Mouse (Mus musculus): Measurements from ENCODE around the gene Trmt44. TPM values are rescaled to one million over a fixed set of nuclear protein-coding genes. Genes with fewer than 3 reads are reported as not detected.

Trmt44 gene
- polyA plus RNA-seq, 1 experiment from 2014 or later, result 2.2 TPM

- Histone ChIP-seq H3K36me3 (ENCODE audit: control insufficient read depth, insufficient read depth) (no peaks in the 10 kb centered on the region), H3K27ac (ENCODE audit: low read length) (no peak overlapping the region), H3K9ac (ENCODE audit: low read depth, low read length) (no peak overlapping the region), H3K4me1 (ENCODE audit: control insufficient read depth, low read depth, low read length) (no peaks in the 10 kb centered on the region), H3K9me3 (replicated peaks; ENCODE audit: control insufficient read depth, low read length) (no peaks in the 10 kb centered on the region), H3K4me2 (ENCODE audit: low read depth, low read length) (no peak overlapping the region), H3K27me3 (ENCODE audit: control insufficient read depth, insufficient read depth, low read depth, low read length) (no peaks in the 10 kb centered on the region), H3K4me3 (ENCODE audit: low read depth, low read length) (no peak overlapping the region)
- ATAC-seq (ENCODE audit: low read depth), result no peak
- whole genome bisulfite sequencing (ENCODE audit: insufficient replicate concordance), result 51% methylated on average over 4 of the region's 4 CpGs
Observed at GRCm38 (mm10) chr5:35539576-35539975, 35.3 kb downstream of the Trmt44 start.

GRCm38 (mm10) chr5:35538022-35538421, 36.8 kb downstream of the Trmt44 start:
- Histone ChIP-seq H3K4me2 (ENCODE audit: low read depth, low read length) (no peak overlapping the region), H3K4me1 (ENCODE audit: control insufficient read depth, low read depth, low read length) (no peaks in the 10 kb centered on the region), H3K27ac (ENCODE audit: low read length) (no peak overlapping the region), H3K27me3 (ENCODE audit: control insufficient read depth, insufficient read depth, low read depth, low read length) (no peaks in the 10 kb centered on the region), H3K4me3 (ENCODE audit: low read depth, low read length) (no peak overlapping the region), H3K9ac (ENCODE audit: low read depth, low read length) (no peak overlapping the region), H3K9me3 (replicated peaks; ENCODE audit: control insufficient read depth, low read length) (no peaks in the 10 kb centered on the region), H3K36me3 (ENCODE audit: control insufficient read depth, insufficient read depth) (no peaks in the 10 kb centered on the region)
- 65% methylated on average over 3 of the region's 3 CpGs for WGBS (ENCODE audit: insufficient replicate concordance)
- ATAC-seq (ENCODE audit: low read depth), result no peak

DNA sequence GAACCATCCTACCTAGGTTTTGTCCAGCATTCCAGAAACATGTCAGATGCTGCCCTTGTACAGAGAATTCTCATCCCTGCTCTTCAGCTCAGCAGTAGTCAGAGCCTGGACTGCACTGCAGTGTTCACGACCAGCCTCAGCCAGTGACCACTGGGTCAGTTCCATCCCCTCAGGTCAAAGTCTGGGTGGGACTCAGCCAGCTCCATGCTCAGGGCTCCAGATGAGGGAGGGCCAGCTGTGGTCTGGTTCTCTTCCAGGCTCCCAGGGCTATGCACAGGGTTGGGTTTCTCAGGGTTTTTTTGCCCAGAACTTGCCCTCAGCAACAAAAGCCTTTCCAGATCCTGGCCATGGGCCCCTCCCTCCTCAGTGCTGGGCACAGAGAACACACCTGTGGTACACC, 37.4 kb downstream of the Trmt44 start:
- no peaks in the 10 kb centered on the region for H3K9me3 ChIP-seq (replicated peaks; ENCODE audit: control insufficient read depth, low read length)
- no peak overlapping the region for H3K9ac ChIP-seq (ENCODE audit: low read depth, low read length)
- H3K36me3 ChIP-seq (ENCODE audit: control insufficient read depth, insufficient read depth), result no peaks in the 10 kb centered on the region
- H3K27ac ChIP-seq (ENCODE audit: low read length), result no peak overlapping the region
- WGBS (ENCODE audit: insufficient replicate concordance), result 28% methylated on average over 1 of the region's 1 CpGs
- no peak for ATAC-seq (ENCODE audit: low read depth)
- H3K4me3 ChIP-seq (ENCODE audit: low read depth, low read length), result no peak overlapping the region
- H3K4me2 ChIP-seq (ENCODE audit: low read depth, low read length), result no peak overlapping the region
- no peaks in the 10 kb centered on the region for H3K4me1 ChIP-seq (ENCODE audit: control insufficient read depth, low read depth, low read length)
- H3K27me3 ChIP-seq (ENCODE audit: control insufficient read depth, insufficient read depth, low read depth, low read length), result no peaks in the 10 kb centered on the region

DNA sequence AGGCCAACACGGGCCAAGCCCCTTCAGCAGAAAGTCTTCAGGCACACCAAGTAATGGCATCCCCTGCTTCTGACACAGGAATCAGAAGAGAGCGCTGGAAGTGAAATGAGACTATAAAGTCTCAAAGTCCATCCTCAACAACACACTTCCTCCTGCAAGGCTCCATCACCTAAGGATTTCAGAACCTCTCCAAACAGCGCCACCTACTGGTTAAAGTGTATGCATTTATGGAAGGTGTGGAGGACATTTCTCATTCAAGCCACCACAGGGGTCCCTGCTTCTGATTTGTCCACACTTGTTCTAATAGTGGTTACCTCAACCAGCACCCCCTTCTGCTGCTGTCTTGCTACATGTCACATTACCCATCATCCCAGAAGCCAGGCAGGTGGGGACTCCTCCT, 38.6 kb downstream of the Trmt44 start:
- Histone ChIP-seq H3K4me3 (ENCODE audit: low read depth, low read length) (no peak overlapping the region), H3K4me2 (ENCODE audit: low read depth, low read length) (no peak overlapping the region), H3K9ac (ENCODE audit: low read depth, low read length) (no peak overlapping the region), H3K9me3 (replicated peaks; ENCODE audit: control insufficient read depth, low read length) (no peaks in the 10 kb centered on the region), H3K27me3 (ENCODE audit: control insufficient read depth, insufficient read depth, low read depth, low read length) (no peaks in the 10 kb centered on the region), H3K36me3 (ENCODE audit: control insufficient read depth, insufficient read depth) (no peaks in the 10 kb centered on the region), H3K27ac (ENCODE audit: low read length) (no peak overlapping the region), H3K4me1 (ENCODE audit: control insufficient read depth, low read depth, low read length) (no peaks in the 10 kb centered on the region)
- WGBS (ENCODE audit: insufficient replicate concordance), result 47% methylated on average over 3 of the region's 3 CpGs
- no peak for ATAC-seq (ENCODE audit: low read depth)

- Histone ChIP-seq H3K36me3 (ENCODE audit: control insufficient read depth, insufficient read depth) (no peaks in the 10 kb centered on the region), H3K4me1 (ENCODE audit: control insufficient read depth, low read depth, low read length) (no peaks in the 10 kb centered on the region), H3K27me3 (ENCODE audit: control insufficient read depth, insufficient read depth, low read depth, low read length) (0 out of 2 replicates have a peak, but pooled peaks cover under 1% of the 10 kb centered on the region), H3K9ac (ENCODE audit: low read depth, low read length) (no peak overlapping the region), H3K27ac (ENCODE audit: low read length) (no peak overlapping the region), H3K9me3 (replicated peaks; ENCODE audit: control insufficient read depth, low read length) (no peaks in the 10 kb centered on the region), H3K4me2 (ENCODE audit: low read depth, low read length) (no peak overlapping the region), H3K4me3 (ENCODE audit: low read depth, low read length) (no peak overlapping the region)
- ATAC-seq (ENCODE audit: low read depth), result no peak
- 14% methylated on average over 10 of the region's 10 CpGs for WGBS (ENCODE audit: insufficient replicate concordance)
Observed at GRCm38 (mm10) chr5:35531586-35531985, 43.3 kb downstream of the Trmt44 start.

- Histone ChIP-seq H3K27ac (ENCODE audit: low read length) (no peak overlapping the region), H3K9me3 (replicated peaks; ENCODE audit: control insufficient read depth, low read length) (no peaks in the 10 kb centered on the region), H3K36me3 (ENCODE audit: control insufficient read depth, insufficient read depth) (no peaks in the 10 kb centered on the region), H3K4me1 (ENCODE audit: control insufficient read depth, low read depth, low read length) (no peaks in the 10 kb centered on the region), H3K4me3 (ENCODE audit: low read depth, low read length) (no peak overlapping the region), H3K9ac (ENCODE audit: low read depth, low read length) (no peak overlapping the region), H3K27me3 (ENCODE audit: control insufficient read depth, insufficient read depth, low read depth, low read length) (peaks cover 12% of the 10 kb centered on the region), H3K4me2 (ENCODE audit: low read depth, low read length) (no peak overlapping the region)
- WGBS (ENCODE audit: insufficient replicate concordance), result 13% methylated on average over 4 of the region's 4 CpGs
- no peak for ATAC-seq (ENCODE audit: low read depth)
Observed at GRCm38 (mm10) chr5:35530442-35530841, 44.4 kb downstream of the Trmt44 start.

GRCm38 (mm10) chr5:35525469-35526123, 49.3 kb downstream of the Trmt44 start, which contains the start of gene Cpz:
TSS of gene Cpz (minus strand) at chr5:35525698.
- Histone ChIP-seq H3K9ac (ENCODE audit: low read depth, low read length) (no peak within 1 kb of the TSS), H3K27me3 (ENCODE audit: control insufficient read depth, insufficient read depth, low read depth, low read length) (peaks cover 22% of the 10 kb centered on the region), H3K4me2 (ENCODE audit: low read depth, low read length) (no peak within 1 kb of the TSS), H3K27ac (ENCODE audit: low read length) (no peak within 1 kb of the TSS), H3K4me1 (ENCODE audit: control insufficient read depth, low read depth, low read length) (no peaks in the 10 kb centered on the region), H3K36me3 (ENCODE audit: control insufficient read depth, insufficient read depth) (no peaks in the 10 kb centered on the region), H3K9me3 (replicated peaks; ENCODE audit: control insufficient read depth, low read length) (no peaks in the 10 kb centered on the region), H3K4me3 (ENCODE audit: low read depth, low read length) (no peak within 1 kb of the TSS)
- ATAC-seq (ENCODE audit: low read depth), result no peak
- WGBS (ENCODE audit: insufficient replicate concordance), result 4% methylated on average over 29 of the region's 29 CpGs

GRCm38 (mm10) chr5:35524381-35524780, 50.5 kb downstream of the Trmt44 start:
- ATAC-seq (ENCODE audit: low read depth), result no peak
- H3K9ac ChIP-seq (ENCODE audit: low read depth, low read length), result no peak overlapping the region
- H3K4me3 ChIP-seq (ENCODE audit: low read depth, low read length), result no peak overlapping the region
- WGBS (ENCODE audit: insufficient replicate concordance), result 41% methylated on average over 2 of the region's 2 CpGs
- H3K9me3 ChIP-seq (replicated peaks; ENCODE audit: control insufficient read depth, low read length), result no peaks in the 10 kb centered on the region
- no peaks in the 10 kb centered on the region for H3K4me1 ChIP-seq (ENCODE audit: control insufficient read depth, low read depth, low read length)
- peaks cover 22% of the 10 kb centered on the region for H3K27me3 ChIP-seq (ENCODE audit: control insufficient read depth, insufficient read depth, low read depth, low read length)
- no peaks in the 10 kb centered on the region for H3K36me3 ChIP-seq (ENCODE audit: control insufficient read depth, insufficient read depth)
- H3K4me2 ChIP-seq (ENCODE audit: low read depth, low read length), result no peak overlapping the region
- no peak overlapping the region for H3K27ac ChIP-seq (ENCODE audit: low read length)

- H3K9ac ChIP-seq (ENCODE audit: low read depth, low read length), result no peak overlapping the region
- H3K36me3 ChIP-seq (ENCODE audit: control insufficient read depth, insufficient read depth), result no peaks in the 10 kb centered on the region
- no peak overlapping the region for H3K27ac ChIP-seq (ENCODE audit: low read length)
- H3K9me3 ChIP-seq (replicated peaks; ENCODE audit: control insufficient read depth, low read length), result no peaks in the 10 kb centered on the region
- no peaks in the 10 kb centered on the region for H3K4me1 ChIP-seq (ENCODE audit: control insufficient read depth, low read depth, low read length)
- H3K4me2 ChIP-seq (ENCODE audit: low read depth, low read length), result no peak overlapping the region
- WGBS (ENCODE audit: insufficient replicate concordance), result 3% methylated on average over 5 of the region's 5 CpGs
- H3K4me3 ChIP-seq (ENCODE audit: low read depth, low read length), result no peak overlapping the region
- H3K27me3 ChIP-seq (ENCODE audit: control insufficient read depth, insufficient read depth, low read depth, low read length), result peaks cover 22% of the 10 kb centered on the region
- no peak for ATAC-seq (ENCODE audit: low read depth)
Observed at GRCm38 (mm10) chr5:35523735-35524134, 51.1 kb downstream of the Trmt44 start.
